Mouse (Mus musculus): Measurements from ENCODE around the gene Lin52.

Lin52 gene

DNA sequence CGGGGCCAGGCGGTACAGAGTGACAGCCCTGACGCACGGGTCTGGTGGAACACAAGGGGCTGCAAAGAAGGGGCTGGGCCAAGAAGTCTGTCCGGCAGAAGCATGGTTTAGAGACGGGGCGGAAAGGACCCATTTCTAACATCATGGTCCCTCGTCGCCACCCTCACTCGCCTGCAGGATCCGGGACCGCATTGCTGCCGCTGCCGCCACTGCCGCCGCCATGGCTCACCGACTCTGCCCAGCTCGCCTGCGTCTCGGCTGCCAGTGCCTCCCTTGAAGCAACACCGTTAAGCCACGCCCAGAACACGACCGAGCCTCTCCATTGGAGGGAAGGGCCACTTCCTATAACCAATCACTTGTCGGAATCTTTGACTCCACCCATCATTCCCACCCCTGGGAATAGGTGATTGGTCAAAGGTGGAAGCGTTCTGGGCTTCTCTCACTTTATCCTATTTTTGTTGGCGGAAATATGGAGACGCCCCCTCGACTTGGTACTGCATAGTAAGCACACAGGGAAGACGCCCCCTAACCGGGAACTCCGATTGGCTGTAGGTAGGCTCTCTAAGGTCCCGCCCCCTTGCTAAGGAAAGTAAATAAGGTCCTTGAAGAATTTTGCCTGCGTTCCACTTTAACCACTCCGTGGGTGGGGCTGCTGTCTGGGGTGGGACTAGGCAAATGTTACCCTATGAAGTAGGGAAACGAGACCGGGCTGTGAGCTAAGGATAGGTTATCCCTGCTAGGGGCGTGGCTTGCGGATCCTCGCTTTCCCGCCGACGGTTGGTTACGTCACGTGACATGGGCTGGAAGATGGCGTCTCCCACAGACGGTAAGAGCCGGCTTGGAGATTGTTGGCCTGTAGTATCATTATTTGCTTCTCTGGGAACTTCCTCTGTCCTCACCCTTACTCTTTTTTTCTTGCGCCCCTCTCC, at the start of gene Lin52, which contains the start of gene Aldh6a1:
Gene Lin52 (plus strand): TSS at position 705 of the 929 bp plus-strand sequence.
Gene Aldh6a1 (minus strand): TSS at position 287 of the 929 bp plus-strand sequence.
- CTCF ChIA-PET, result no interaction called here

DNA sequence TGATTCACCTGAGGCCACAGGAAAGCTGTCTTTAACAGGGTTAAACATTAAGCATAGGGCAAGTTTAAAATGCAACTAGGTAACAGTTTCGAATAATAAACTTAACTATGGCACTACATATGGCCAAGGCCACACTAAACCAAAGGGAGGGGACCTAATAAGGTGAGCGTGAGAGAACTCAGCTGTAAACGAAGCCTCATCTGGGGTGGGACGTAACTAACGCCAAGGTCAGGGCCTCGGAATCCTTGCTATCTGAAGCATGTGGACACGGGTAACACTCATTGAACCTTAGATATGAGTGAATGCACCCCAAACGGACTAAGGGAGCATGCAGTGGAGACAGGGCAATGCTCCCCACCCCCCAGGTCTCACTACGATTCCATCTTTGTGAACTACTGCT, 48.3 kb upstream of the Lin52 start:
- CTCF ChIA-PET, result no interaction called here

DNA sequence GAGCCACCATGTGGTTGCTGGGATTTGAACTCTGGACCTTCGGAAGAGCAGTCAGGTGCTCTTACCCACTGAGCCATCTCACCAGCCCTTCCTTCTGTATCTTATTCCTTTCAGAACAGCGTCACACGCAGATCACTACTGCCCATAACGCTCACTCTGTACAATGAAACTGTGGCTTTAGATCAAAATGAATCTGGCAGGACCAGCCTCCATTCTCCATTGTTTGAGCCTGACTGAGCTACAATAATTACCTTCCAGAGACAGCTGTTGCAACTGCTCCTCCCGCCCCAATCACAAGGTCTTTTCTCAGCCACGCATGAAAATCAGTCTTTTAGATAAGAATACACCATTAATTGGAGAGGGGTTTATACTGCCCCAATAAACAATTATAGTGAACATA, 46.7 kb upstream of the Lin52 start:
- CTCF ChIA-PET, result interaction anchor here (0.6 kb wide), 1 partner anchor 153 kb away, joined by 7 read pairs; no protein-coding TSS in a partner anchor

DNA sequence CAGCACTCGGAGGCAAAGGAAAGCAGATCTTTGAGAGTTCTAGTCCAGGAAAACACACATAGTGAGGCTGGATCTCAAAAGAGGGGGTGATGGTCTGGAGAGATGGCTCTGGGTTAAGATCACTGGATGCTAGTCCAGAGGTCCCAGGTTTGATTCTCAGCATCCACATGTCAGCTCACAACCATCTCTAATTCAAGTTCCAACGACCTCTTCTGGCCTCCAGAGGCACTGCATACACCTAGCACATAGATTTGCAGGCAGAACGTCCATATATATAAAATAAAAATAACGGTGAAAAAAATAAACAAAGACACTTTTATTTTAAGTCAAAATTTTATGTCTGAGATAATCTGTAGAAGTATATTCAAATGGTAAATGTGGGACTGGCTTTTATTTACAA, 44.0 kb upstream of the Lin52 start:
- CTCF ChIA-PET, result no interaction called here

DNA sequence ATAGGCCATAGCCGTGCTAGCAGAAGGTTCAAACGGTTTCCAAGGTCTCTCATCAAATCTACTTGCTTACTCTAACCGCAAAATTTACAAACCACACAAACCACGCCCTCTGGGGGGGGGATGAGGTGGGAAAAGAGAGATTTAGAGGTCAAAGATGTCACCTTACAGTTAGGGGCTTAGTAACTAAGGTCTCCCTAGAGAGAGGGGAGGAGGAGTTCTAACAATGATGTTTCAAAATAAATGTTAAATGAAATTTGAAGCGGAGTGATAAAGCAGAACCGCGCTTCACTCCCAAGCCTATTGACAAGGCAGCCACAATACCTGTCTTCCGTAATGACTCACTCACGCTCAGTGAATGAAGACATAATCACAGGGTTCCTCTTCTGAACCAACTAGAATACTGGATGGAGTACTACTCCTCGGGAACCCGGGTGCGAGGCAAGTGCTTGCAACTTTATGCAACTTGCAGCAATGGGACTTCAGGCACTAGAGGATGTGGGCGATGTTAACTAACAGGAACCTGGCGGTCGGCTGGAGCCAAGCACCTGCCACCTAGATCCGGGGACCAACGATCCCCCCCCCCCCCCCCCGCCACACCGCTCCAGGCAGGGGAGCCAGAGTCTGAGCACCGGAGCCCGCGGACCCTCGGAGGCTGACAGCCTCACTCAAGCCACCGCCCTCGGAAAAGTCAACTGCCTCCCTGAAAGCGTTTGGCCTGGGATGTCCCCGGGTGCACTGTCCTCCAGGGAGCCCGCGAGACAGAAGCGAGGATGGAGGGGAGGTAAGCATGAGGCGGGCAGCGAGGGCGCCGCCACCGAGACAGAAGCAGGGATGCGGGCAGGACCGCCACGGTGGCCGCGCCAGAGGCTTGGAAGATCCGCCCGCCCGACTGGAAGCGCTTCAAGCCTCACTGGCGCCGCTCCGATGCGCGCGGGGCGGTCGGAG, 43.1 kb upstream of the Lin52 start:
- CTCF ChIA-PET, result no interaction called here

DNA sequence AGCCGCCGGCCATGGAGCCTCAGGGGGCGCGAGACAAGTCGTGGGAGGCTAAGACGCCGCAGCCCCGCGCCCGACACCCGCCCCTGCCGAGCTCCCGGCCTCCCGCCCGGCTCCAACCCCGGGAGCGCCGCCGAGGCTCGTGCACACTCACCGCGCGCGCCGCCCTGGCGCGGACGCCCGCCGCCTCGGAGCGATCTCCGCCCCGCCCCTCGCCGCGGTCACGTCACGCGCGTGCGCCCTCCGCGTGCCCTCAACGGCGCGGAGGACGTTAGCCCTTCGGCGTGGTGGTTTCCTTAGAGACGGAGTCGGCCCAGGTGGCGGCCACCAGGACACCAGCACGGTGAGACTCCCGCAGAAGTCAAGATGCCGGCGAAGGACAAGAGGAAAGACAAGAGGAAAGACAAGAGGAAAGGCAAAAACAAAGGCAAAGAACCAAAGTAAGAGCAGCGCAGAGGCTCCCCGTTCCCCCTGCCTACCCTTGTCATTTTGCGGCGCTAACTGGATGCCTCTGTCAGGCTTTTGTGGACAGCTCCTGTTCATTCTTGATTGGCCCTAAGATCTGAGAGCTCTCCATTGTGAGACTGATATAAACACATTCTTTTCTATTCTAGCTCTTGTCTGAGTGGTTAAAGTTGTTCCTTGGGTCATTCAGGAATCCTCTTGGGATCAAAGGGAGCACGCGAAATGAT, 42.3 kb upstream of the Lin52 start, which contains the start of the genes Entpd5 and Bbof1:
Gene Entpd5 (minus strand): TSS at position 211 of the 689 bp plus-strand sequence.
Gene Bbof1 (plus strand): TSS at position 253 of the 689 bp plus-strand sequence.
- CTCF ChIA-PET, result no interaction called here

DNA sequence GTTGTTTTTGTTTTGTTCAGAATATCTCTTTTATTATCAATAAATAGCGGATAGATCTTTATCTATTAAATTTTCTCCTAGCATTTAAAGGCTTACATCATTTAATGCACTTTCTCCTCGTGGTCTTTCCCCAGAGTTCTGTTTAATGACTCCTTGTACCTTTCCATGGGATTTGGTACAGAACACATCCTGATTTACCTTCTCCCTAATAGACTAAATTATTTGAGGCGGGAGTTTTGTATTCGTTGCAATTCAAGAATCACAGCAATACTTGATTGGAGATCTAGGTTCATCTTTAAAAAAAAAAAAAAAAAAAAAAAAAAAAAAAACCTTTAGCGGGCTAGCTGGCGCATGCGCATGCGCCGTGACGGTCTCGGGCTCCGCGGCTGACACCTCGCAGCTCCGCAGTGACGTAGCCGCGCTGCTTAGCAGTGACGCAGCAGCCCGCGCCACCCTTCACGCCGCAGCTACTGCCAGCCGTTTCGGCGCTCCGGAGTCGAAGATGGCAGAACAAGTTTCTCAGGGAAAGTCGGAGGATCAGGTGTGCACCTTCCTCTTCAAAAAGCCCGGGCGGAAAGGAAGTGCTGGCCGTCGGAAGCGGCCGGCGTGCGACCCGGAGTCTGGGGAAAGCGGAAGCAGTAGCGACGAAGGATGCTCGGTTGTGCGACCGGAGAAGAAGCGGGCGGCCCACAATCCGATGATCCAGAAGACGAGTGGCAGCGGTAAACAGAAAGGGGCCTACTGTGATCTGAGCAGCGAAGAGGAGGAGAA, 34.2 kb upstream of the Lin52 start, which contains the start of gene Rnf113a2:
Gene Rnf113a2 (plus strand): TSS at position 363 of the 771 bp plus-strand sequence.
- CTCF ChIA-PET, result interaction anchor here (0.7 kb wide), 1 partner anchor 273 kb away, joined by 3 read pairs; no protein-coding TSS in a partner anchor

DNA sequence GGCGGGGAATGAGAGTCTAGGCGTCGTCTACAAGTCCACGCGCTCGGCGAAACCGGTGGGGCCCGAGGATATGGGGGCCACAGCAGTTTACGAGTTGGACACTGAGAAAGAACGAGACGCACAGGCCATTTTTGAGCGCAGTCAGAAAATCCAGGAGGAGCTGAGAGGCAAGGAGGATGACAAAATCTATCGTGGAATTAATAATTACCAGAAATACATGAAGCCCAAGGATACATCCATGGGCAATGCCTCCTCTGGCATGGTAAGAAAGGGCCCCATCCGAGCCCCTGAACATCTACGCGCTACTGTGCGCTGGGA, 33.7 kb upstream of the Lin52 start:
- CTCF ChIA-PET, result no interaction called here

DNA sequence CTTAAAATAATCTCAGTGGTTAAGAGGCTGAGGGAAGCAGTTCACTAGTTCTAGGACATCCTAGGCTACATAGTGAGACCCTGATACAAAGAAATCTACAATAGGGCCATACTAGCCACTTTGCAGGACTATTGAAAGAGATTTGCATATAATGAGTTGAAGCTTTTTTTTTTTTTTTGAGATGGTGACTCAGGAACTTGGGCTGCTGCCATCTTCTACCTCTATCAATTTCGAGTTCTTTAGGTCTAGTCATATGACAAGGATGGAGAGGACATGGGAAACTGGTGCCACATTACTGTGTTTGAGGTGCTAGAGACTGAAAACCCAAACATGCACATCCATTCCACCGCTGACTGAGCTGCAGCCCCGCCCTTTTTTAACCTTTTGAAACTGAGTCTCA, 27.2 kb upstream of the Lin52 start:
- CTCF ChIA-PET, result no interaction called here

DNA sequence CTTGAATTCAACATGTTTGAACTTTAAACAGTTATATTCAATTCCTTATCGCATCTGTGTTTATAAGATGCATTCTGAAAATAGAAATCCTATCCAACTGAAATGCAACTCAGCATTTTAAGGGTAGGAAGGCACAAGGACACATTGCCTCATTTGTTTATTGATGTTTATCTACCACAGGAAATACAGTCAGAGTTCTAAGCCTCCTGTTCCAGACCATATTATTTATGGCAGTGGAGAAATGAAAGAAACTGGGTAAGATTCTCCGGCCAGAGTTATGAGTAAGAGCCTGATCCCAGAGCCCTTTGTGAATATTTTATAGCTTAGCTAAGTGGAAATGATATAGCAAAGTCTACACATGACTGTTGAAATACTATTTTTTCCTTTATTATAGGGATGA, 21.4 kb upstream of the Lin52 start:
- CTCF ChIA-PET, result no interaction called here

DNA sequence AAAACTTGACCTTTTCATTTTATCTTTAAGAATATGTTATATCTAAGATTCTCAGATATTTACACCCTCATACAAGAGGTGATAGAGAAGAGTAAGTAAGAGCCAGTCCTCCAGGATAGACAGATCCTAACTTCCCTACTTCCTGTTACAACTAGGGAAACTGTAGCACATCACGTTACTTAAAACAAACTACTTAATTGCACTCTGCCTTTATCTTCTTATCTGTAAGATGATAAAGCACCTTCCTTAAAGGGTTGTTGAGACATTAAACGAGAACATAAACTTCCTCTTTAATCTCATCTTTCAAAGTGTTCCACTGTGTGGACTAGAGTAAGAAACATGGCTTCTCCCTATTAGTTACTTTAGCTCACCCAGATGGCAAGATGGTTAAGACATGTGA, 12.5 kb upstream of the Lin52 start:
- CTCF ChIA-PET, result no interaction called here

DNA sequence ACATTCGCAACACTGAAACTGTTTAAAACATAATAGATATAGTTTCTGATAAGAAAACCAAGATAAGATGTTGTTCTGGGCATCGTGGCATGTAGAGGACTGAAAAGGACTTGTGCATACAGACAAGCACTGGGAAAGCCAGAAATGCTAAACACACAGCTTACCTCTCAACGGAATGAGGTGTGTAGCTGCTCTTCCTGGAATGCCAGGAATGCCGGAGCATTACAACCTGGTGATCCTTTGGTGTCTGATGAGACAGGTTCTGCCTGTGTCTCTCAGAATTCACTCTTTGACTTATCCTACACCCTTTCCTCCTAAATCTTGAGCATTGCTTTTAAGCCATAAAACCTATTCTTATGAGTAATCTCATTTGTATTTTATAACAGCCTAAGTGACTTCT, 8.7 kb upstream of the Lin52 start:
- CTCF ChIA-PET, result no interaction called here

DNA sequence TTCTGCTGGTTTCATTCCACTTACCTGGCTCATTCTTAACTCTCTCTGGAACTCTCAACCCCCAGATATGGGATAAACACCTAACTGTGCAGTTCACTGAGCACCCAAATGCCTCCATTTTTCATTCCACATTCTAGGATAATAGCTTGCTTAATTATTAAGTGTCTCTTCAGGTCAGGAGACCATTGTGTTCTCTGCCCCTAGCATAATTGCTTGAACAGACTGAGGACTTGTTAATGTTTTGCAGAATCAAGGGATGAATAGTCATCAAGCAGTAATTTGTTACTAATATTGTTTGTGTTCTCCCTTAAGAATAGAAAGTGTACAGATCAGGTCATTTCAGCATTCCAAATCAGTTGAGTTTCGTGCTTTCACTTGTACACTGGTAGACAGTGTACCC, 3.8 kb upstream of the Lin52 start:
- CTCF ChIA-PET, result no interaction called here

DNA sequence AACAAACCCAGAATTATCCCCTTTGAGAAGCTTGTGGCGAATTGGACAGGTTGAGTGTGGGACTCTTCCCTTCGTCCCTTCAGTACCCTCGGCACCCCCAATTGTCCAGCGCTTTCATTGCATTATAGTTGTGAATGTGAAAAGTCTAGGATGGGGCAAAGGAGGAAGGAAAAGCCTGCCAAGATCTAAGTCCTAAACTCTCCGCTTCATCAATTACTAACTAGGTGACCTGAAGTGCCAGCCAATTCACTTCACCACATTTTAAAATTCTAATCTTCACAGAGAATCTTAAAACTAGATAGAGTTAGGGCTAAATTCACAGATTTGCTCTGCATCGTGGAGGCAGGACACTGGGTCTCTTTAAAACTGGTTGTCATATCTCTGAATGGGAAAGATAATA, 3.0 kb upstream of the Lin52 start:
- CTCF ChIA-PET, result no interaction called here

DNA sequence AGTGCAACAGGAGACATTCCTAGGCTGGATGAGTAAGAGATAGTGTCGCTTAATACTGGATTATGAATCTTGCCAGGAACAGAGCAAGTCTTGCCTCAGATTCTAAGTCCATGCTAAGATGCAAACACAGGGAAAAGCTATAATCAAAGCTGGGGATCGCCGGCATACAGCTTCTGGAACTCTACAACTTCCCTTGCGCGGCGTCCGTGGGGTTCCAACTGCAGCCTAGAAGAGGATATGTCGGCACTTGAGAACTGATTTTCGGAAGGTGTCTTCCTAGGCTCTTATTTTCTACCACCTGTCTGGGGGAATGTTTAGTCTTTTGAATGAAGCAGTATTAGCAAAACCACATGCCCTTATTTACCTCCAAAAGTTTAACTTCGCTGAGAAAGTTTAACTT, 1.3 kb upstream of the Lin52 start:
- CTCF ChIA-PET, result interaction anchor here (0.7 kb wide), 1 partner anchor 100 kb away, joined by 3 read pairs; no protein-coding TSS in a partner anchor

DNA sequence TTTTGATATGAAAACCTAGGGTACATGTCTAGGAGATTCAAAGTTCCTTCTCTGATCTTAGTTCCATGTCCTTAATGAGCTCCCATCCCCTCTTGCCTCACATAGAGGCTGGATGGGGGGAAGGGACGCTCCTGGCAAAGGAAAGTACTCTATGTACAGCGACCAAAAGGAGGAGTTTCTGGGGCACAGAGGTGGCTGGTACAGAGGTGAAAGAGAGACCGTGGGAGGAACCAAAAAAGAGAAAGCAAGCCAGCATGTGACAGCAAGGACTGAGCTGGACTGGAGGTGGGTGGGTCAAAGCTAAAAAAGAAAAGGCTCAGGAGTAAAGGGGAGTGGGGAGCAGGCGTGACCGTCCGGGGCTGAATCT, 888 bp upstream of the Lin52 start:
- CTCF ChIA-PET, result no interaction called here

DNA sequence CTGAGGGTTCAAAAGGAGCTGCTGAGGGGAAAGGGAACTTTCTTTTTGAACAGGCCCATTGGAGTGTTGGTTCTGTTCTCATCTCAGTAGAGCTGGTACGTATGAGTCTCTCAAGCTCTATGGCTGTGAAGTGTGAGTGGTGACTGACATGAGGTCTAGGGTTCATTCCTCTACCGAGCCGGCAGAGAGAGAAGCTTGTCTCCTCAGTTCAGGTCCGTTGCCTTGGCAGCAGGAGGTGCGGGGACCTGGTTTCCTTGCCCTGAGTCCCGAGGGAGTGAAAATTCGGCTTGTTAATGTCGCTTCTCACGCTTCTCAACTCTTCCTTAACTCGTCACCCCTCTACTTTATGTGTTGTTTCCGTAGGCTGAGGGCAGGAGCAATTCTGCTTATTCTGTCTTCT, 579 bp downstream of the Lin52 start:
- CTCF ChIA-PET, result no interaction called here

DNA sequence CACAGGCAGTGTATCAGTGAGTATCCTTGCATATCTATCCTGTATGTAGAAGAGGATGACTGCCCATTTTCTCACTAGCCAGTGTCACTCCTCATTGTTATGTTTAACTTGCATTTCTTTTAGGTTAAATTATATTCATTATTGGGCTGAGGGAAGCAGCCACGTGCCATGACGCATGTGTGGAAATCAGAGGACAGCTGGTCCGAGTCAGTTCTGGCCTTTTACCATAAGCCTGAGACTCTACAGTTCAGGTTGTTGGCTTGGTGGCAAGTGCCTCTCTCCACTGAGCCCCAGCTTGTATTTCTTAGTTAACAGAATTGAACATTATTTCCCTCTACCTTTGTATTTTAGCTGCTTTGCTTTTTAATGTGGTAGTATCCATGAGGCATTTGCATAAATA, 5.7 kb downstream of the Lin52 start:
- CTCF ChIA-PET, result no interaction called here

DNA sequence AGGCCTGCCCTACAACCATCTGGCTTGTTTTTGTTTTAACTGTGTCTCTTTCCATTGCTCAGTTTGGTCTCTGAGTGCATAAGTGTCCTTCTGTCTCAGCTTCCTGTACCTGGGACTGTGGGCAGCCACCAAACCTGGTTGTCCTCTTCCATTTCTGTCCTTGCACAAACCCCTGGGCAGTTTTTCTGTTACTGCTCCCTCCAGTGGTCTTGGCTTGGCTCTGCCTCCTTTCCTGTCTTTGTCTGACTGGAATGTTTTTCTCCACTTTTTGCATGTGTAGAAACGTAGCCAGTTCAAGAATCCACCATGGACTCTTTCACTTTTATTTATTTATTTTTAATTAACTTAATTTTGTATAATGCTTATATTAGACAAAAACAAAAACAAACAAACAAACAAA, 8.6 kb downstream of the Lin52 start:
- CTCF ChIA-PET, result no interaction called here

DNA sequence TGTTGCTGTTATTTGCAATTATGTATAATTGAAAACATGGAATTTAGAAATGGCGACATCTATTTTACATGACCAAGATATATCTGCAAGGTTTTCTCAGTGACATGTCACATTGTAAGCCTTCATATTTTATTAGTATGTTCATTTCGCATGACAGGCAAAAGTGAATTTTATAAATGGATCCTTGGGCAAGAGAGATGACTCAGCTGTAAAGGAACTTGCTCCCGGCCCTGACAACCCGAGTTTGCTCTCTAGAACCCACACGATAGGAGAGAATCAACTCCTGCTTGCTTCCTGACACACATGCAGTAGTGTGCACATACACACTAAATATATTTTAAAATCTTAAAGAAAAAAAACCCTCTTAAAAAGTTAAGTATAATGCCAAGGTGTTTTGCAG, 10.2 kb downstream of the Lin52 start:
- CTCF ChIA-PET, result no interaction called here

DNA sequence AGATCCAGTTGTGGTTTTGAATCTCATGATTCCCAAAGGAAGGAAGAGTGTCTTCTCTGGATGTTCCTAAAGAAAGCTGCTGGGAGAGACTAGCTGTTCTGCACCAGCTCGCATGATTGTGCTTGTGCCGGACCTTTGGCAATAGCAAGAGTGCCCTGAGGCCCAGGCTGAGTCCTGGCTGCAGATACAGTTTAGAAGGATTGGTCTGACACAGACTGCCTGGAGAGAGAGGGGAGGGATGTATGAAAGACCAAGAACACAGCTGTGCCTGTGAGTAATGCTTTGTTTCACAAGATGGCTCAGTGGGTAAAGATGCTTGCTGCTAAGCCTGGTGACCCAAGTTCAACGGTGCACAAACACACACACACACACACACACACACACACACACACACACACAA, 11.6 kb downstream of the Lin52 start:
- CTCF ChIA-PET, result no interaction called here
